Mouse (Mus musculus) CH12.LX (cell line): ENCODE results near the gene Rab15. TPM values are rescaled to one million over a fixed set of nuclear protein-coding genes. Genes with fewer than 3 reads are reported as not detected.

ENCODE experiments used
- DNase-seq: peaks from one replicate; pipeline ENCODE4 v3.0.0-alpha.2; 2013; ENCODE audit errors: extremely low read depth
- H3K27ac ChIP-seq: 2 replicates; pipeline ENCODE4 v1.5.1; 2012; ENCODE audit warnings: low read depth, mild to moderate bottlenecking, control low read depth, moderate library complexity; ENCODE audit not compliant: insufficient read depth
- H3K27me3 ChIP-seq: replicated peaks from 2 replicates; pipeline ENCODE3; 2012; ENCODE audit warnings: inconsistent platforms
- H3K36me3 ChIP-seq, 2 experiments: replicated peaks in 1 of 2; 2 replicates each; pipeline versions ENCODE3 to v1.6.1; 2012; ENCODE audit warnings: inconsistent platforms in 1 of 2, low read length in 1 of 2, mild to moderate bottlenecking in 1 of 2, mixed read lengths in 1 of 2, moderate library complexity in 1 of 2; ENCODE audit not compliant: control insufficient read depth in 1 of 2, insufficient read depth in 1 of 2
- H3K4me1 ChIP-seq, 2 experiments: 2 replicates each; pipeline ENCODE4 v1.6.1; 2012; ENCODE audit warnings: inconsistent platforms in 1 of 2, moderate library complexity in 1 of 2; ENCODE audit not compliant: insufficient read depth in 2 of 2, control insufficient read depth in 1 of 2
- H3K4me2 ChIP-seq: 2 replicates; pipeline ENCODE4 v1.6.1; 2012; ENCODE audit warnings: low read depth, mild to moderate bottlenecking, control low read depth; ENCODE audit not compliant: poor library complexity, insufficient read depth, severe bottlenecking
- H3K4me3 ChIP-seq, 3 experiments: fragments of 150-350 bp in 1 of 3; sonication (generic) in 1 of 3; replicated peaks in 1 of 3; 2 replicates each; pipeline versions ENCODE3 to v1.5.1; 2011 to 2012; ENCODE audit warnings: low read depth in 2 of 3, low read length in 2 of 3, mild to moderate bottlenecking in 2 of 3, moderate library complexity in 2 of 3, control low read depth in 1 of 3, improper control_type of control experiment in 1 of 3, inconsistent platforms in 1 of 3, mixed read lengths in 1 of 3; ENCODE audit not compliant: poor library complexity in 1 of 3
- H3K79me2 ChIP-seq: replicated peaks from 2 replicates; pipeline ENCODE4 v1.6.1; 2012; ENCODE audit warnings: mild to moderate bottlenecking, moderate library complexity; ENCODE audit not compliant: control insufficient read depth, poor library complexity, insufficient read depth, severe bottlenecking; ENCODE audit errors: extremely low read depth
- H3K9ac ChIP-seq: 2 replicates; pipeline ENCODE4 v1.6.1; 2012; ENCODE audit warnings: low read depth, mild to moderate bottlenecking, control low read depth, moderate library complexity; ENCODE audit not compliant: insufficient read depth
- H3K9me3 ChIP-seq: replicated peaks from 2 replicates; pipeline ENCODE3; 2012; ENCODE audit warnings: low read length, inconsistent platforms, mixed read lengths
- CHD2 ChIP-seq: IDR thresholded peaks from 2 replicates; pipeline ENCODE4 v1.6.1; 2011; ENCODE audit warnings: low read length, improper control_type of control experiment
- E2F4 ChIP-seq: IDR thresholded peaks from 2 replicates; pipeline ENCODE4 v1.6.1; 2011; ENCODE audit warnings: low read depth, low read length, improper control_type of control experiment; ENCODE audit not compliant: insufficient replicate concordance
- ELF1 ChIP-seq: IDR thresholded peaks from 2 replicates; pipeline ENCODE4 v1.6.1; 2014; ENCODE audit warnings: low read depth, mild to moderate bottlenecking, inconsistent platforms, low read length, improper control_type of control experiment
- EP300 ChIP-seq: IDR thresholded peaks from 2 replicates; pipeline ENCODE4 v1.6.1; 2011; ENCODE audit warnings: low read length, improper control_type of control experiment
- ETS1 ChIP-seq: conservative IDR thresholded peaks from 2 replicates; pipeline ENCODE4 v1.6.1; 2012; ENCODE audit warnings: low read depth, mild to moderate bottlenecking, inconsistent platforms, low read length, improper control_type of control experiment, moderate library complexity
- GABPA ChIP-seq: IDR thresholded peaks from 2 replicates; pipeline ENCODE4 v1.6.1; 2012; ENCODE audit warnings: low read depth, low read length, improper control_type of control experiment, inconsistent platforms; ENCODE audit not compliant: insufficient replicate concordance
- IRF4 ChIP-seq: IDR thresholded peaks from 2 replicates; pipeline ENCODE4 v1.6.1; 2014; ENCODE audit warnings: low read depth, mild to moderate bottlenecking, inconsistent platforms, low read length, improper control_type of control experiment
- JUND ChIP-seq: conservative IDR thresholded peaks from 2 replicates; pipeline ENCODE4 v1.6.1; 2011; ENCODE audit warnings: low read depth, low read length, improper control_type of control experiment
- KAT2A ChIP-seq: IDR thresholded peaks from 2 replicates; pipeline ENCODE4 v1.6.1; 2012; ENCODE audit warnings: low read length, improper control_type of control experiment, inconsistent platforms; ENCODE audit not compliant: insufficient replicate concordance
- MAX ChIP-seq: IDR thresholded peaks from 2 replicates; pipeline ENCODE4 v1.6.1; 2011; ENCODE audit warnings: low read length, improper control_type of control experiment
- MEF2A ChIP-seq: IDR thresholded peaks from 2 replicates; pipeline ENCODE4 v1.6.1; 2014; ENCODE audit warnings: low read depth, mild to moderate bottlenecking, inconsistent platforms, low read length, improper control_type of control experiment, borderline replicate concordance
- MXI1 ChIP-seq: IDR thresholded peaks from 2 replicates; pipeline ENCODE4 v1.6.1; 2011; ENCODE audit warnings: mild to moderate bottlenecking, low read depth, low read length, improper control_type of control experiment
- NELFE ChIP-seq: IDR thresholded peaks from 2 replicates; pipeline ENCODE4 v1.6.1; 2011; ENCODE audit warnings: low read depth, low read length, improper control_type of control experiment
- PAX5 ChIP-seq: IDR thresholded peaks from 2 replicates; pipeline ENCODE4 v1.6.1; 2012; ENCODE audit warnings: low read length, inconsistent platforms, mixed read lengths
- POLR2A ChIP-seq: IDR thresholded peaks from 2 replicates; pipeline ENCODE4 v1.6.1; 2011; ENCODE audit warnings: low read depth, mild to moderate bottlenecking, improper control_type of control experiment, low read length
- POLR2AphosphoS2 ChIP-seq: IDR thresholded peaks from 2 replicates; pipeline ENCODE4 v1.6.1; 2011; ENCODE audit warnings: low read depth, low read length, improper control_type of control experiment
- SIN3A ChIP-seq: IDR thresholded peaks from 2 replicates; pipeline ENCODE4 v1.6.1; 2012; ENCODE audit warnings: low read length, improper control_type of control experiment, inconsistent platforms
- TBP ChIP-seq: conservative IDR thresholded peaks from 2 replicates; pipeline ENCODE4 v1.6.1; 2011; ENCODE audit warnings: low read depth, low read length, improper control_type of control experiment
- UBTF ChIP-seq: IDR thresholded peaks from 2 replicates; pipeline ENCODE4 v1.6.1; 2012; ENCODE audit warnings: low read depth, mild to moderate bottlenecking, inconsistent platforms, low read length, improper control_type of control experiment, moderate library complexity
- ZC3H11A ChIP-seq: IDR thresholded peaks from 2 replicates; pipeline ENCODE4 v1.6.1; 2012; ENCODE audit warnings: low read depth, mild to moderate bottlenecking, inconsistent platforms, low read length, improper control_type of control experiment
- ZNF384 ChIP-seq: IDR thresholded peaks from 2 replicates; pipeline ENCODE4 v1.6.1; 2012; ENCODE audit warnings: low read depth, low read length, improper control_type of control experiment, inconsistent platforms
- dilution Hi-C: fragments of 300-500 bp; cut with MboI; formaldehyde crosslinking; loops from 2 replicates; pipeline ENCODE4 v1.14.3; 2020; ENCODE audit warnings: low sequenced_read_pairs; ENCODE audit not compliant: extremely low pct_unique_long_range_greater_than_20kb, extremely low pct_ligation_motif_present
- in situ Hi-C: fragments of 300-500 bp; cut with MboI; formaldehyde crosslinking; loops from 3 replicates; pipeline ENCODE4 v1.14.3; 2019; ENCODE audit warnings: low sequenced_read_pairs, low pct_ligation_motif_present, low pct_unique_long_range_greater_than_20kb, mixed read lengths
- polyA plus RNA-seq: library from polyadenylated mRNA; unstranded; fragments of >175 nt; gene quantifications from 2 replicates; pipeline ENCODE4 v1.2.1, GENCODE M21; 2012; ENCODE audit warnings: low read depth; ENCODE audit not compliant: insufficient read length
- total RNA-seq, 2 experiments: library from RNA; depleted of rRNA; stranded (reverse); fragments of 300-350 nt in 1 of 2; fragments of >200 nt in 1 of 2; gene quantifications; 2 replicates each; pipeline ENCODE4 v1.2.3; 2012 to 2014

Gene Rab15
- total and polyA plus RNA-seq, 3 experiments: 0.25 TPM; not detected in 2

DNA sequence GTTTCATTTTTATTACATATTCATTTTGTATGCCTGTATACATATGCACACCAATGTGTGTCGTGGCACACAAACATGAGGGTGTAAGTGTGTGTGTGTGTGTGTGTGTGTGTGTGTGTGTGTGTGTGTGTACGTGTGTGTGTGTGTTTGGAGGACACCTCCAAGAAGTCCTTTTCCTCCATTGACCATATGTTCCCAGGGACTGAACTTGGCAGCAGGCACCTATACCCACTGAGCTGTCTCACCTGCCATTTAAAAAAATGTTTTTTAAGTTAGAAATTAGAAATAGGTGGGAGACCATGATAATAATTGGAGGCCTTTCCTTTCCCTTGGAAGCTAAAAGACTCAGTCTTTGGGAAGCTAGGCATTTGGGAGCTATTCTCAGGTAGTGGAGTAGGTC, 8.6 kb downstream of the Rab15 start:
- no peak for DNase-seq
- no peak overlapping the region for H3K9ac ChIP-seq
- H3K9me3 ChIP-seq: no peaks in the 10 kb centered on the region
- no peaks in the 10 kb centered on the region for H3K79me2 ChIP-seq
- dilution Hi-C loops (no loop called here), in situ Hi-C loops (no loop called here)
- H3K27ac ChIP-seq: no peak overlapping the region
- H3K4me2 ChIP-seq: no peak overlapping the region
- H3K27me3 ChIP-seq: peaks cover 20% of the 10 kb centered on the region
- H3K4me3 ChIP-seq: no peak overlapping the region
- TF ChIP-seq ELF1: no peak
- no peak for TF ChIP-seq EP300
- no peak for TF ChIP-seq ETS1
- TF ChIP-seq MEF2A: no peak
- TF ChIP-seq MXI1: no peak
- TF ChIP-seq CHD2: no peak
- TF ChIP-seq GABPA: no peak
- no peak for TF ChIP-seq IRF4
- TF ChIP-seq PAX5: no peak
- TF ChIP-seq ZC3H11A: no peak
- no peak for TF ChIP-seq ZNF384
- no peak for TF ChIP-seq E2F4
- TF ChIP-seq NELFE: no peak
- TF ChIP-seq UBTF: no peak
- TF ChIP-seq, all 38 proteins: peak for 0
- H3K36me3 ChIP-seq: no peaks in the 10 kb centered on the region
- peaks cover 4 to 5% of the 10 kb centered on the region in 2 experiments; a peak in 2 of 4 replicates for H3K4me1 ChIP-seq

DNA sequence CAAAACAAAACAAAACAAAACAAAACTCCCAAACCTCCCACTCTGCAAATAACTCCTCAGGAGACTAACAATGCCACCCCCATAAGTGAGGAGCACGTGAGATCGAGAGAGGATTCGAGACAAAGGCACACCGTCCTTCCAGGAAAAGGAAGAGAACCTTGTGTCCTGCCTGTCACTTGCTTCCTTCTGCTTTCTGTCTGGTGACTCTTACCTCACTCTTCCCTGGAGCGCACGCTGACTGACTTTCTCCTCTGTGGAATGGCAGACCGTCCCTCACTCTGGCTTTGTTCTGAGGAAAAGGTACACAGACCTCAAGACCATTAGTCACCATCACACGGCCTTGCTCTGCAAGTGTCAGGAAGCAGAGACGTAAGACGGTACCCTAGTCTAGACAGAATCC, 9.2 kb downstream of the Rab15 start:
- dilution Hi-C loops: no loop called here
- in situ Hi-C loops: no loop called here

DNA sequence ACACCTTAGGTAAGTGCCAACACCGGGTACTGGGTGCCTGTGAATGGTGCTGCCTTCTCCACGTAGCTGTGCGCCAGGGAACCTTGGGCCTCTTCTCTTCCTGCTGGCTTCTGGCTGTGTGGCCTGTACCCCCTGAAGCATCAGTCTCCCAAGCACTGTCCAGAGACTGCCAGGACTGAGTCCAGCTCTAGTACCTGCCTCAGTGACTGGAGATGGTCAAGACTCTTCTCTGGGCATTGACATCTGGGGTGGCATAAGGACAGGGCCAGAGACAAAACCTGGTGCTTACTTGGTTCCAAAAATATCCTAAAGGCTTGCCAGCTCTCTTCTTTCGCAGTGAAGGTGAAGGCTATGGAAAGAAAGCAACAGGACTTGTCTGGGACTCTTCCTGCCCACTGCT, 11.7 kb downstream of the Rab15 start:
- DNase-seq: no peak
- H3K4me3 ChIP-seq: no peak overlapping the region
- H3K4me1 ChIP-seq: peaks cover 2 to 20% of the 10 kb centered on the region in 2 experiments; a peak in 3 of 4 replicates
- in situ Hi-C loops: no loop called here
- no peak overlapping the region for H3K4me2 ChIP-seq
- H3K27ac ChIP-seq: no peak overlapping the region
- peaks cover 6% of the 10 kb centered on the region for H3K27me3 ChIP-seq
- H3K36me3 ChIP-seq: no peaks in the 10 kb centered on the region
- H3K79me2 ChIP-seq: no peaks in the 10 kb centered on the region
- H3K9me3 ChIP-seq: no peaks in the 10 kb centered on the region
- no peak overlapping the region for H3K9ac ChIP-seq
- TF ChIP-seq POLR2AphosphoS2: no peak
- TF ChIP-seq PAX5: no peak
- TF ChIP-seq ETS1: no peak
- TF ChIP-seq POLR2A: no peak
- TF ChIP-seq MEF2A: no peak
- no peak for TF ChIP-seq SIN3A
- TF ChIP-seq KAT2A: no peak
- TF ChIP-seq MAX: no peak
- TF ChIP-seq ELF1: no peak
- TF ChIP-seq NELFE: no peak
- no peak for TF ChIP-seq ZC3H11A
- no peak for TF ChIP-seq TBP
- TF ChIP-seq CHD2: no peak
- no peak for TF ChIP-seq MXI1
- dilution Hi-C loops: no loop called here

More for the DNA sequence above, 9.2 kb downstream of the Rab15 start:
- no peaks in the 10 kb centered on the region for H3K36me3 ChIP-seq
- H3K79me2 ChIP-seq: no peaks in the 10 kb centered on the region
- TF ChIP-seq JUND (no peak), MEF2A (no peak), E2F4 (no peak)
- peaks cover 17% of the 10 kb centered on the region for H3K27me3 ChIP-seq
- H3K4me1 ChIP-seq: peaks cover 4 to 5% of the 10 kb centered on the region in 2 experiments; a peak in 2 of 4 replicates
- H3K4me2 ChIP-seq: no peak overlapping the region
- no peak overlapping the region for H3K4me3 ChIP-seq
- no peaks in the 10 kb centered on the region for H3K9me3 ChIP-seq
- no peak overlapping the region for H3K9ac ChIP-seq
- no peak for DNase-seq
- H3K27ac ChIP-seq: no peak overlapping the region
